Mouse (Mus musculus): ENCODE results near the gene Nppa. TPM values are rescaled to one million over a fixed set of nuclear protein-coding genes. Genes with fewer than 3 reads are reported as not detected.

Nppa gene
- polyA plus RNA-seq, 1 experiment from 2014 or later, result 0.25 TPM

DNA sequence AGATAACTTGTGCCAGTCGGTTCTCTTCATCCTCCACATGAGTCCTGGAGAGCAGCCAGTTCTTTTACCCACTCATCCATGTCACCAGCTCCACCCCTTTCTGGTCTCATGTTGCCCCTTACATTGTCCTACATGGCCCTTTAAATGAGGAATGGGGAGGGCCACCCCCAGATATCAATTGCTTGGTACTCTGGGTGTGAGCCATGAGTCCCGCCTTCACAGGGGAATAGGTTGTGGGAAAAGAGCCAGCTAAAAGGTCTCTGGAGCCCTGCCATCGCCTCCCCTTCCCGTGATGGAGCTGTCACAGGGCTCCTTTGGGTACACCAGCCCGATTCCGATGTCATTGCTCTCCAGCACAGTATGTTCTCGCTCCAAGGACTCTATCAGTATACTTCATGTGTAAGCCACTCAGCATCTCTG is 21.1 kb upstream of the Nppa start:
- no peak for ATAC-seq (ENCODE audit: insufficient number of reproducible peaks, insufficient read depth, low FRiP score, low TSS enrichment, low read depth)
- no peaks in the 10 kb centered on the region for H3K4me1 ChIP-seq
- H3K9ac ChIP-seq, result no peak overlapping the region
- 77% methylated on average over 7 of the region's 7 CpGs for WGBS
- no peak overlapping the region for H3K4me3 ChIP-seq
- no peak overlapping the region for H3K27ac ChIP-seq
- H3K9me3 ChIP-seq, result no peaks in the 10 kb centered on the region
- no peaks in the 10 kb centered on the region for H3K36me3 ChIP-seq
- H3K4me2 ChIP-seq, result no peak overlapping the region
- no peaks in the 10 kb centered on the region for H3K27me3 ChIP-seq

DNA sequence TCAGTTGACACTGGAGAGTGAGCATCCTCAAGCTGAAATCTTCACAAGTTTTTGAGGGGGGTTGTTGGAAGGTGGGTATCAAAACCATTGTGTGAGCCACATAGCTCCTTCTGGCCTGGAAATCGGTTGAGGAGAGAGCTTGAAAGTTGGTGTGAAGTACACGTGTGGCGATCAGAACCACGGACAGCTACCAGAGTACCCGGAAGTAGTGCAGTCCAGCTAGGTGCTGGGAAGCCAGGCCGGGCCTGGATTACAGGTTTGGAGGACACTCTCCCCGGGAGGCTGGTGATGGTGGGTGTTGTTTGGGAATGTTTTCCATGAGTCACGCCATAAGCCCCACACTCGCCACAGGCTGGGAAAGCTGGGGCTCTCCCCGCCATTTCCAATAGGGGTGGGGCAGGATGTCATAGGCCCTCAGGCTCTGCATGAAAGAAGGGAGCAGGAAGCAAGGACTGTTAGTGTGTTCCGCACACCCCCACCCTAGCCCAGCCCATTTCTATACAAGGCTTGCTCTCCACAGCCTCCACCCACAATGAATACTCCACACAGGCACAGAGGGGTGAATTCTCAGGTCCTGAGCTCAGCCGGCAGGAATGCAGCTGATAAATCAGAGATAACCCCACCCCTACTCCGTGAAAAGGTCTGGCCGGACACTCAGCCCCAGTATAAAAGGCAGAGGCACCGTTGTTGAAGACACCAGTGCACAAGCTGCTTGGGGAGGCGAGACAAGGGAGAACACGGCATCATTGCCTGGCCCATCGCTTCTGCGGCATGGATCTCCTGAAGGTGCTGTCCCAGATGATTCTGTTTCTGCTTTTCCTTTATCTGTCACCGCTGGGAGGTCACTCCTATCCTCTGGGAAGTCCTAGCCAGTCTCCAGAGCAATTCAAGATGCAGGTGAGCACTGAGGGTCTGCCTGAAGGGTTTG is 15.1 kb upstream of the Nppa start, which contains the start of gene Nppb:
Gene Nppb (plus strand): TSS at position 584 of the 928 bp plus-strand sequence.
- no peak for ATAC-seq (ENCODE audit: insufficient number of reproducible peaks, insufficient read depth, low FRiP score, low TSS enrichment, low read depth)
- Histone ChIP-seq H3K36me3 (no peaks in the 10 kb centered on the region), H3K9me3 (no peaks in the 10 kb centered on the region), H3K27me3 (no peaks in the 10 kb centered on the region), H3K4me3 (no peak within 1 kb of the TSS), H3K27ac (no peak within 1 kb of the TSS), H3K4me1 (no peaks in the 10 kb centered on the region), H3K4me2 (no peak within 1 kb of the TSS), H3K9ac (no peak within 1 kb of the TSS)
- WGBS, result 25% methylated on average over 20 of the region's 20 CpGs

- Histone ChIP-seq H3K4me1 (no peaks in the 10 kb centered on the region), H3K4me2 (no peak overlapping the region), H3K27ac (no peak overlapping the region), H3K9me3 (no peaks in the 10 kb centered on the region), H3K27me3 (no peaks in the 10 kb centered on the region), H3K36me3 (no peaks in the 10 kb centered on the region), H3K9ac (no peak overlapping the region), H3K4me3 (no peak overlapping the region)
- no peak for ATAC-seq (ENCODE audit: insufficient number of reproducible peaks, insufficient read depth, low FRiP score, low TSS enrichment, low read depth)
- WGBS, result 63% methylated on average over 7 of the region's 7 CpGs
These were observed 6.9 kb upstream of the Nppa start for GRCm38 (mm10) chr4:147993571-147994095.

DNA sequence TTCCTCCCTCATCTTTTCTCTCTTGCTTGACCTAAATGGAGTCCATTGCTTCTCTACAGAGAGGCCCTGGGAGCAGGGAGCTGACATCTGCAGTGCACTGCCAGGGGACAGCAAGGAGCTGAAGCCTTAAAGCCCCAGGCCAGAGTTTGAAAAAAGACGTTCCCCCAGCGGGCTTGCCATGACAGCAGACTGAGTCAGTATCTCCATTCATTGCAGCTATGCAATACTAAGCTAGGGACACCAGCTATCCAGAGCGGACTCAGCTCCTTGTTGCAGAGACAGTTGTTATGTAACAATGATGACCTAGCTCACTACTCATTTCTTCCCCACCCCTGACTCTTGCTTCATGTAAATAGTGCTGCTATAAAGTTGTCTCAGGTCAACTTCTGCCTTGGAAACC is 5.2 kb upstream of the Nppa start:
- WGBS, result 75% methylated on average over 3 of the region's 3 CpGs
- no peak overlapping the region for H3K9ac ChIP-seq
- no peak for ATAC-seq (ENCODE audit: insufficient number of reproducible peaks, insufficient read depth, low FRiP score, low TSS enrichment, low read depth)

DNA sequence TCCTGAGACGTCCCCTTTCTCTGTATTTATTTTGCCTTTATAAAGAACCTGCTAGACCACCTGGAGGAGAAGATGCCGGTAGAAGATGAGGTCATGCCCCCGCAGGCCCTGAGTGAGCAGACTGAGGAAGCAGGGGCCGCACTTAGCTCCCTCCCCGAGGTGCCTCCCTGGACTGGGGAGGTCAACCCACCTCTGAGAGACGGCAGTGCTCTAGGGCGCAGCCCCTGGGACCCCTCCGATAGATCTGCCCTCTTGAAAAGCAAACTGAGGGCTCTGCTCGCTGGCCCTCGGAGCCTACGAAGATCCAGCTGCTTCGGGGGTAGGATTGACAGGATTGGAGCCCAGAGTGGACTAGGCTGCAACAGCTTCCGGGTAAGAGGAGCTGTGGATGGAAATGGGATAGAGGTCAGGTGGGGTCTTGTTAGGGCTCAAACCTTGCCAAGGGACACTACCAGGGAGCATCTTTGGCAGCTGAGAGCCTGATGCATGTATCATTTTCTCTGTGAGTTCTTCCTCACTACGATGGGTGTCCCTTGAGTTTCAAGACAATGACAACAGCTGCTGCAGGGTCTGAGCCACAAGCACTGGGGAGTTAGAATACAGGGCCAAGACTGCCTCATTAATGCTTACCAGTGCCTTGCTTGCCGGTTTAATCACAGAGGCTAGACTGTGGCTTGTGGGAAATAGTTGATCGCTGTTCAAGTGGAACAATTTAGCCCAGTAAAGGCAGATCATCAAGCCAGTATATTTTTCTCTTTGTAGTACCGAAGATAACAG is 679 bp downstream of the Nppa start:
- no peak overlapping the region for H3K27ac ChIP-seq
- H3K9me3 ChIP-seq, result no peaks in the 10 kb centered on the region
- no peaks in the 10 kb centered on the region for H3K27me3 ChIP-seq
- H3K36me3 ChIP-seq, result peaks cover 25% of the 10 kb centered on the region
- no peak overlapping the region for H3K4me3 ChIP-seq
- no peaks in the 10 kb centered on the region for H3K4me1 ChIP-seq
- no peak overlapping the region for H3K9ac ChIP-seq
- 78% methylated on average over 17 of the region's 17 CpGs for WGBS
- H3K4me2 ChIP-seq, result no peak overlapping the region
- no peak for ATAC-seq (ENCODE audit: insufficient number of reproducible peaks, insufficient read depth, low FRiP score, low TSS enrichment, low read depth)

More for the DNA sequence above, 5.2 kb upstream of the Nppa start:
- Histone ChIP-seq H3K27me3 (no peaks in the 10 kb centered on the region), H3K27ac (no peak overlapping the region), H3K4me1 (no peaks in the 10 kb centered on the region), H3K36me3 (no peaks in the 10 kb centered on the region), H3K9me3 (no peaks in the 10 kb centered on the region), H3K4me2 (no peak overlapping the region), H3K4me3 (no peak overlapping the region)

DNA sequence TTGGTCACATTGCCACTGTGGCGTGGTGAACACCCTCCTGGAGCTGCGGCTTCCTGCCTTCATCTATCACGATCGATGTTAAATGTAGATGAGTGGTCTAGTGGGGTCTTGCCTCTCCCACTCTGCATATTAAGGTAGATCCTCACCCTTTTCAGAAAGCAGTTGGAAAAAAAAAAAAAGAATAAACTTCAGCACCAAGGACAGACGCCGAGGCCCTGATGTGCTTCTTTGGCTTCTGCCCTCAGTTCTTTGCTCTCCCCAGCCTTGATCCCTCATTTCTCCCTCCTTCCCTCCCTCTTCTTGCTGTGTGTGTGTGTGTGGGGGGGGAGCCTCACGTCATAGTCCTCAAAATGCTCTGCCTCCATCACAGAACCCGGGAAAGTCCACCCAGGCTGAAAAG is 1.3 kb downstream of the Nppa start:
- WGBS, result 43% methylated on average over 8 of the region's 8 CpGs
- no peak overlapping the region for H3K9ac ChIP-seq
- H3K27me3 ChIP-seq, result no peaks in the 10 kb centered on the region
- no peak for ATAC-seq (ENCODE audit: insufficient number of reproducible peaks, insufficient read depth, low FRiP score, low TSS enrichment, low read depth)
- no peak overlapping the region for H3K27ac ChIP-seq
- H3K4me1 ChIP-seq, result no peaks in the 10 kb centered on the region
- H3K9me3 ChIP-seq, result no peaks in the 10 kb centered on the region
- no peak overlapping the region for H3K4me3 ChIP-seq
- H3K36me3 ChIP-seq, result peaks cover 32% of the 10 kb centered on the region
- H3K4me2 ChIP-seq, result no peak overlapping the region

- H3K36me3 ChIP-seq, result peaks cover 57% of the 10 kb centered on the region
- H3K4me2 ChIP-seq, result no peak overlapping the region
- H3K27me3 ChIP-seq, result no peaks in the 10 kb centered on the region
- no peak overlapping the region for H3K9ac ChIP-seq
- H3K4me3 ChIP-seq, result no peak overlapping the region
- no peak overlapping the region for H3K27ac ChIP-seq
- no peak for ATAC-seq (ENCODE audit: insufficient number of reproducible peaks, insufficient read depth, low FRiP score, low TSS enrichment, low read depth)
- no peaks in the 10 kb centered on the region for H3K9me3 ChIP-seq
- WGBS, result 83% methylated on average over 7 of the region's 7 CpGs
- no peaks in the 10 kb centered on the region for H3K4me1 ChIP-seq
These were observed 3.8 kb downstream of the Nppa start for GRCm38 (mm10) chr4:148004361-148004760.

GRCm38 (mm10) chr4:148008412-148008811 is 7.9 kb downstream of the Nppa start:
- no peak for ATAC-seq (ENCODE audit: insufficient number of reproducible peaks, insufficient read depth, low FRiP score, low TSS enrichment, low read depth)
- Histone ChIP-seq H3K4me3 (no peak overlapping the region), H3K9ac (no peak overlapping the region), H3K36me3 (peaks cover 97% of the 10 kb centered on the region), H3K9me3 (no peaks in the 10 kb centered on the region), H3K4me2 (no peak overlapping the region), H3K4me1 (no peaks in the 10 kb centered on the region), H3K27ac (no peak overlapping the region), H3K27me3 (no peaks in the 10 kb centered on the region)
- 78% methylated on average over 4 of the region's 4 CpGs for WGBS

DNA sequence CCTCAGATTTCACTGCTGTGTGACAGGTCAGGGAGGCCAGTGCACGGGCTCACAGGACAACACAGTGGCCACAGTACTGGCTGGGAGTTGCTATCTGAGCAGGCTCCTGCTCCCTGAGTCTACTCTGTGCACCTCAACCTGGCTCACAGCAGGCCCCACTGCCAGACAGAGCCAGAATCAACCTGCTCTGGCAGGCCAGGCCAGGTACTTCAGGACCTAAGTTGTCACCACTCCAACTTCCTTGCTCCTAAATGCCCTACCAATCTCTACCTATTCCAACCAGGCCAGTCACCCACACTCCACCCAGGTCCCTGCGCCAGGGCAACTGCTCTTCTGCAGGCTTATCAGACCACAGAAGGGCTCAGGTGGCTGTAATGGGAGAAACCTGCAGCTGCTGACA is 9.1 kb downstream of the Nppa start:
- Histone ChIP-seq H3K36me3 (peaks cover 100% of the 10 kb centered on the region), H3K27ac (no peak overlapping the region), H3K9ac (no peak overlapping the region), H3K4me3 (no peak overlapping the region), H3K27me3 (no peaks in the 10 kb centered on the region), H3K9me3 (no peaks in the 10 kb centered on the region), H3K4me1 (no peaks in the 10 kb centered on the region), H3K4me2 (no peak overlapping the region)
- 91% methylated on average over 2 of the region's 2 CpGs for WGBS
- no peak for ATAC-seq (ENCODE audit: insufficient number of reproducible peaks, insufficient read depth, low FRiP score, low TSS enrichment, low read depth)

GRCm38 (mm10) chr4:148011332-148011731 is 10.8 kb downstream of the Nppa start:
- Histone ChIP-seq H3K36me3 (peaks cover 100% of the 10 kb centered on the region), H3K9ac (no peak overlapping the region), H3K4me1 (no peaks in the 10 kb centered on the region), H3K27me3 (no peaks in the 10 kb centered on the region), H3K27ac (no peak overlapping the region), H3K4me2 (no peak overlapping the region), H3K9me3 (no peaks in the 10 kb centered on the region), H3K4me3 (no peak overlapping the region)
- WGBS, result 56% methylated on average over 3 of the region's 3 CpGs
- no peak for ATAC-seq (ENCODE audit: insufficient number of reproducible peaks, insufficient read depth, low FRiP score, low TSS enrichment, low read depth)

DNA sequence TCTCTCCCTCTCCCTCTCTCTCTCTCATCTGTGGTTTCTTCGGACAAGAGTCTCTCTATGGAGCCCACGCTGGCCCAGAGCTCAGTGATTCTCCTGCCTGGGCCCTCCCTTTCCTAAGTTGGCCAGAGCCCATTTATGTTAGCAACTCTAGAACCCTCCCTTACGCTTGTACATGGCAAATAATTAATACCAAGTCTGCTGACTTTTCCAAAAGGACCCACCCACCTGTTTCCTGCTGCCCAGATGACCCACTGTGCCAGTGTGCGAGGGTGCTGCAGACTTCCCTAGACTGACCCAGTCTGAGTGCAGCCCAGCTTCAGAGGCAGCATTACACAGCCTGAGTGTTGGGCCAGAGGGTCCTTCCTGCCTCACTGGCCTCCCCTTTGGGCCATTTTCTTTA is 11.7 kb downstream of the Nppa start:
- Histone ChIP-seq H3K27me3 (no peaks in the 10 kb centered on the region), H3K4me2 (no peak overlapping the region), H3K9me3 (no peaks in the 10 kb centered on the region), H3K27ac (no peak overlapping the region), H3K4me3 (no peak overlapping the region), H3K9ac (no peak overlapping the region), H3K36me3 (peaks cover 100% of the 10 kb centered on the region), H3K4me1 (no peaks in the 10 kb centered on the region)
- 88% methylated on average over 4 of the region's 4 CpGs for WGBS
- ATAC-seq (ENCODE audit: insufficient number of reproducible peaks, insufficient read depth, low FRiP score, low TSS enrichment, low read depth), result no peak

Data from embryonic facial prominence, embryonic 13.5 days (tissue).